Mouse (Mus musculus): ENCODE results near the gene Prr15. TPM values are rescaled to one million over a fixed set of nuclear protein-coding genes. Genes with fewer than 3 reads are reported as not detected.

Prr15 gene
- not detected in 2 replicates for total RNA-seq (2014; fragmentation: Nextera tagmentation)
- 0.12 and 0.22 TPM in 2 replicates for total RNA-seq (2017)
- not detected in 2 replicates for polyA plus RNA-seq (2012)

- no peak for TF ChIP-seq CTCF (IDR thresholded peaks at IDR 0.05; ENCODE audit: low read depth, low read length)
- no peak for TF ChIP-seq GATA2 (IDR thresholded peaks at IDR 0.05; ENCODE audit: borderline replicate concordance, low read depth, low read length)
- no peak for TF ChIP-seq POLR2AphosphoS5 (IDR thresholded peaks at IDR 0.05; ENCODE audit: insufficient replicate concordance, low read depth, low read length)
- no peak for TF ChIP-seq GATA1 (IDR thresholded peaks at IDR 0.05; ENCODE audit: borderline replicate concordance, low read length)
- no peak for TF ChIP-seq TAL1 (conservative IDR thresholded peaks at IDR 0.05; ENCODE audit: low read depth, low read length)
- Histone ChIP-seq H3K36me3 (replicated peaks) (no peaks in the 10 kb centered on the region), H3K4me3 (ENCODE audit: low read depth, low read length) (no peak within 1 kb of the TSS), H3K4me1 (ENCODE audit: insufficient read depth, low read depth, low read length) (no peaks in the 10 kb centered on the region), H3K27me3 (ENCODE audit: insufficient read depth, low read length) (no peaks in the 10 kb centered on the region), H3K9me3 (replicated peaks) (peaks cover 36% of the 10 kb centered on the region)
- ATAC-seq (ENCODE audit: extremely low read depth, insufficient number of reproducible peaks, low FRiP score, poor library complexity, severe bottlenecking): no peak
- DNase-seq (ENCODE audit: low spot score): no peak
Measured at GRCm38 (mm10) chr6:54325246-54325885, at the start of gene Prr15. TSS of gene Prr15 (plus strand) at chr6:54325835.

GRCm38 (mm10) chr6:54277234-54277633, 48.4 kb upstream of the Prr15 start:
- peaks cover 59% of the 10 kb centered on the region for H3K9me3 ChIP-seq (replicated peaks)
- no peaks in the 10 kb centered on the region for H3K4me1 ChIP-seq (ENCODE audit: insufficient read depth, low read depth, low read length)
- no peak for TF ChIP-seq GATA2 (IDR thresholded peaks at IDR 0.05; ENCODE audit: borderline replicate concordance, low read depth, low read length)
- TF ChIP-seq GATA1 (IDR thresholded peaks at IDR 0.05; ENCODE audit: borderline replicate concordance, low read length): no peak
- TF ChIP-seq POLR2AphosphoS5 (IDR thresholded peaks at IDR 0.05; ENCODE audit: insufficient replicate concordance, low read depth, low read length): no peak
- no peak for TF ChIP-seq TAL1 (conservative IDR thresholded peaks at IDR 0.05; ENCODE audit: low read depth, low read length)
- no peak for TF ChIP-seq CTCF (IDR thresholded peaks at IDR 0.05; ENCODE audit: low read depth, low read length)
- ATAC-seq (ENCODE audit: extremely low read depth, insufficient number of reproducible peaks, low FRiP score, poor library complexity, severe bottlenecking) (no peak), DNase-seq (ENCODE audit: low spot score) (no peak)
- H3K4me3 ChIP-seq (ENCODE audit: low read depth, low read length): no peak overlapping the region
- H3K27me3 ChIP-seq (ENCODE audit: insufficient read depth, low read length): no peaks in the 10 kb centered on the region
- no peaks in the 10 kb centered on the region for H3K36me3 ChIP-seq (replicated peaks)

- ATAC-seq (ENCODE audit: extremely low read depth, insufficient number of reproducible peaks, low FRiP score, poor library complexity, severe bottlenecking) (no peak), DNase-seq (ENCODE audit: low spot score) (no peak)
- TF ChIP-seq TAL1 (conservative IDR thresholded peaks at IDR 0.05; ENCODE audit: low read depth, low read length) (no peak), CTCF (IDR thresholded peaks at IDR 0.05; ENCODE audit: low read depth, low read length) (no peak), GATA2 (IDR thresholded peaks at IDR 0.05; ENCODE audit: borderline replicate concordance, low read depth, low read length) (no peak), POLR2AphosphoS5 (IDR thresholded peaks at IDR 0.05; ENCODE audit: insufficient replicate concordance, low read depth, low read length) (no peak), GATA1 (IDR thresholded peaks at IDR 0.05; ENCODE audit: borderline replicate concordance, low read length) (no peak)
- Histone ChIP-seq H3K27me3 (ENCODE audit: insufficient read depth, low read length) (no peaks in the 10 kb centered on the region), H3K9me3 (replicated peaks) (peaks cover 54% of the 10 kb centered on the region), H3K4me1 (ENCODE audit: insufficient read depth, low read depth, low read length) (no peaks in the 10 kb centered on the region), H3K4me3 (ENCODE audit: low read depth, low read length) (no peak overlapping the region), H3K36me3 (replicated peaks) (no peaks in the 10 kb centered on the region)
Measured at GRCm38 (mm10) chr6:54277828-54278227, 47.8 kb upstream of the Prr15 start.

GRCm38 (mm10) chr6:54278613-54279012, 47.0 kb upstream of the Prr15 start:
- DNase-seq (ENCODE audit: low spot score) (no peak), ATAC-seq (ENCODE audit: extremely low read depth, insufficient number of reproducible peaks, low FRiP score, poor library complexity, severe bottlenecking) (no peak)
- no peak for TF ChIP-seq GATA1 (IDR thresholded peaks at IDR 0.05; ENCODE audit: borderline replicate concordance, low read length)
- no peak for TF ChIP-seq CTCF (IDR thresholded peaks at IDR 0.05; ENCODE audit: low read depth, low read length)
- no peak for TF ChIP-seq POLR2AphosphoS5 (IDR thresholded peaks at IDR 0.05; ENCODE audit: insufficient replicate concordance, low read depth, low read length)
- Histone ChIP-seq H3K27me3 (ENCODE audit: insufficient read depth, low read length) (no peaks in the 10 kb centered on the region), H3K9me3 (replicated peaks) (peaks cover 53% of the 10 kb centered on the region), H3K4me3 (ENCODE audit: low read depth, low read length) (no peak overlapping the region), H3K4me1 (ENCODE audit: insufficient read depth, low read depth, low read length) (no peaks in the 10 kb centered on the region), H3K36me3 (replicated peaks) (no peaks in the 10 kb centered on the region)

GRCm38 (mm10) chr6:54279391-54279790, 46.2 kb upstream of the Prr15 start:
- no peak for TF ChIP-seq GATA2 (IDR thresholded peaks at IDR 0.05; ENCODE audit: borderline replicate concordance, low read depth, low read length)
- no peak for TF ChIP-seq GATA1 (IDR thresholded peaks at IDR 0.05; ENCODE audit: borderline replicate concordance, low read length)
- TF ChIP-seq TAL1 (conservative IDR thresholded peaks at IDR 0.05; ENCODE audit: low read depth, low read length): no peak
- no peak for TF ChIP-seq CTCF (IDR thresholded peaks at IDR 0.05; ENCODE audit: low read depth, low read length)
- TF ChIP-seq POLR2AphosphoS5 (IDR thresholded peaks at IDR 0.05; ENCODE audit: insufficient replicate concordance, low read depth, low read length): no peak
- no peak for DNase-seq (ENCODE audit: low spot score)
- H3K36me3 ChIP-seq (replicated peaks): no peaks in the 10 kb centered on the region
- no peak for ATAC-seq (ENCODE audit: extremely low read depth, insufficient number of reproducible peaks, low FRiP score, poor library complexity, severe bottlenecking)
- H3K9me3 ChIP-seq (replicated peaks): peaks cover 49% of the 10 kb centered on the region
- H3K4me3 ChIP-seq (ENCODE audit: low read depth, low read length): no peak overlapping the region
- no peaks in the 10 kb centered on the region for H3K4me1 ChIP-seq (ENCODE audit: insufficient read depth, low read depth, low read length)
- H3K27me3 ChIP-seq (ENCODE audit: insufficient read depth, low read length): no peaks in the 10 kb centered on the region

- H3K36me3 ChIP-seq (replicated peaks): no peaks in the 10 kb centered on the region
- H3K4me1 ChIP-seq (ENCODE audit: insufficient read depth, low read depth, low read length): no peaks in the 10 kb centered on the region
- H3K9me3 ChIP-seq (replicated peaks): peaks cover 50% of the 10 kb centered on the region
- ATAC-seq (ENCODE audit: extremely low read depth, insufficient number of reproducible peaks, low FRiP score, poor library complexity, severe bottlenecking) (no peak), DNase-seq (ENCODE audit: low spot score) (no peak)
- H3K27me3 ChIP-seq (ENCODE audit: insufficient read depth, low read length): no peaks in the 10 kb centered on the region
- H3K4me3 ChIP-seq (ENCODE audit: low read depth, low read length): no peak overlapping the region
- no peak for TF ChIP-seq GATA1 (IDR thresholded peaks at IDR 0.05; ENCODE audit: borderline replicate concordance, low read length)
- no peak for TF ChIP-seq TAL1 (conservative IDR thresholded peaks at IDR 0.05; ENCODE audit: low read depth, low read length)
- TF ChIP-seq GATA2 (IDR thresholded peaks at IDR 0.05; ENCODE audit: borderline replicate concordance, low read depth, low read length): no peak
- no peak for TF ChIP-seq POLR2AphosphoS5 (IDR thresholded peaks at IDR 0.05; ENCODE audit: insufficient replicate concordance, low read depth, low read length)
- no peak for TF ChIP-seq CTCF (IDR thresholded peaks at IDR 0.05; ENCODE audit: low read depth, low read length)
Measured at GRCm38 (mm10) chr6:54280248-54280647, 45.4 kb upstream of the Prr15 start.

All from G1E (cell line).